Mouse (Mus musculus) midbrain, postnatal 0 days (tissue): ENCODE results near the gene Gng7. TPM values are rescaled to one million over a fixed set of nuclear protein-coding genes. Genes with fewer than 3 reads are reported as not detected.
A peak's percentile ranks its signal among the peaks of the same experiment; 100 is the strongest.

Source experiments
- ATAC-seq: fragments of 200-750 bp; cut with Nextera tagmentation; 2 replicates; pipeline ENCODE4 v1.8.0; 2017; ENCODE audit warnings: moderate number of reproducible peaks, mild to moderate bottlenecking, moderate TSS enrichment, moderate library complexity; ENCODE audit not compliant: low FRiP score
- DNase-seq: peaks from one replicate; pipeline ENCODE4 v3.0.0-alpha.2; 2015; ENCODE audit warnings: low spot score
- H3K27ac ChIP-seq: fragments of 300-500 bp; sonication (generic); 2 replicates; pipeline ENCODE4 v1.5.1; 2014; ENCODE audit warnings: low read depth, mild to moderate bottlenecking, low read length, mixed read lengths
- H3K27me3 ChIP-seq: fragments of 300-500 bp; sonication (generic); 2 replicates; pipeline ENCODE4 v1.6.1; 2014; ENCODE audit warnings: low read length, control low read depth, mixed read lengths; ENCODE audit not compliant: insufficient read depth
- H3K36me3 ChIP-seq: fragments of 300-500 bp; sonication (generic); 2 replicates; pipeline ENCODE4 v1.6.1; 2014; ENCODE audit warnings: low read length, control low read depth, mixed read lengths; ENCODE audit not compliant: insufficient read depth
- H3K4me1 ChIP-seq: fragments of 300-500 bp; sonication (generic); 2 replicates; pipeline ENCODE4 v1.6.1; 2014; ENCODE audit warnings: mild to moderate bottlenecking, control low read depth, antibody characterized with exemption, low read length, mixed read lengths; ENCODE audit not compliant: insufficient read depth
- H3K4me2 ChIP-seq: fragments of 300-500 bp; sonication (generic); 2 replicates; pipeline ENCODE4 v1.6.1; 2014; ENCODE audit warnings: low read depth, mild to moderate bottlenecking, low read length, mixed read lengths; ENCODE audit not compliant: poor library complexity, severe bottlenecking
- H3K4me3 ChIP-seq: fragments of 300-500 bp; sonication (generic); 2 replicates; pipeline ENCODE4 v1.5.1; 2014; ENCODE audit warnings: low read depth, mild to moderate bottlenecking, low read length, moderate library complexity
- H3K9ac ChIP-seq: fragments of 300-500 bp; sonication (generic); replicated peaks from 2 replicates; pipeline ENCODE4 v1.6.1; 2014; ENCODE audit warnings: mild to moderate bottlenecking, low read length, moderate library complexity, mixed read lengths; ENCODE audit not compliant: poor library complexity, severe bottlenecking
- H3K9me3 ChIP-seq: fragments of 300-500 bp; sonication (generic); 2 replicates; pipeline ENCODE4 v1.6.1; 2016; ENCODE audit warnings: low read length, control low read depth
- CTCF ChIP-seq: IDR thresholded peaks from 2 replicates; pipeline ENCODE4 v1.5.1; 2016; ENCODE audit warnings: antibody characterized with exemption, mild to moderate bottlenecking
- WGBS: fragments of 180-500 bp; shearing (Covaris S2); extraction: QIAGEN DNeasy Blood & Tissue Kit; methylation state at CpG from one replicate; pipeline ENCODE4 v1.1.7; 2014; 5-methylcytosine and 5-hydroxymethylcytosine counted together
- polyA plus RNA-seq: library from polyadenylated mRNA; unstranded; fragments of >200 nt; fragmentation: Nextera tagmentation; extraction: Ambion mirVana; gene quantifications from 2 replicates; pipeline ENCODE4 v1.2.1, GENCODE M21; 2015
- total RNA-seq: library from RNA; depleted of rRNA; stranded (reverse); fragments of >200 nt; gene quantifications from 2 replicates; pipeline ENCODE4 v1.2.3, GENCODE M21; 2014

Gene Gng7
- total and polyA plus RNA-seq, 2 experiments from 2014 or later, result 29.5 to 40.7 TPM

DNA sequence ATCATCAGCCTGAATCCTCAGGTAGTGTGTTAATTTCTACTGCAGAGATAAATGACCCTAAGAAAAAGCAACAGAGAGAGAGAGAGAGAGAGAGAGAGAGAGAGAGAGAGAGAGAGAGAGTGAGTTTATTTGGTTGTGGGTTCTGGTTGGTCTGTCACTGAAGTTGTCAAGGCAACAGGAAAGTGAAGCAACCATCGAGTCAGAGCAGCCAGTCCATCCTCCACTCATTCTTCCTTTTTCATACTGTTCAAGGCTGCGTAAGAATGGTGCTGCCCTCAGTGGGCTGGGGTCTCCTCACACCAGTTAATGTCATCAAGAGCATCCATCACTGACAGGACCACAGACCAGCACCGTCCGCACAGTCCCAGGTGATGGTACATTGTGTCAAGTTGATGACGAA, 70.5 kb downstream of the Gng7 start:
- WGBS, result 87% methylated on average over 5 of the region's 5 CpGs
- Histone ChIP-seq H3K4me3 (no peak overlapping the region), H3K27ac (no peak overlapping the region), H3K9ac (no peak overlapping the region), H3K4me2 (no peak overlapping the region), H3K9me3 (no peaks in the 10 kb centered on the region), H3K27me3 (no peaks in the 10 kb centered on the region), H3K36me3 (no peaks in the 10 kb centered on the region), H3K4me1 (peaks cover 8% of the 10 kb centered on the region; the same call in 1 of the 2 replicates)
- ATAC-seq (no peak), DNase-seq (no peak)
- TF ChIP-seq CTCF, result no peak

DNA sequence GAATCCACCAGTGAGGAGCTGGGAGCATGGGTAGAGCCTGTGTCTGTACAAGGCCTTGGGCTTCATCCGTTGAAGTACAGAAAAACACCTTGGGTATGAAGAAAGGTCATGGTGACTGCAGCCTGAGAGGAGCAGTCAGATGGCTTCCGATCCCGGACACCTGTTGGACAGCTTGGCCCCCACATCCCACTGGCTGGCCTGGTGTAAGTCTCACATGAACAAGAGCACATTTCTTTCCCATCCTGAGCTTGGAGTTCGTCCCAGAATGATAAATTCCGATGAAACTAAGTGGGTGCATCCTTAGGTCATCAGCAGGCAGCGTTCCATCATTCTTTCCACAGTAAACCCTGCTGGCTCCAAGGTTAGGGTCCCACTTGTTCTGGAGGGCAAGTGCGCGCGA, 71.0 kb downstream of the Gng7 start:
- 85% methylated on average over 9 of the region's 9 CpGs for WGBS
- no peak for TF ChIP-seq CTCF
- Histone ChIP-seq H3K27me3 (no peaks in the 10 kb centered on the region), H3K4me2 (no peak overlapping the region), H3K27ac (no peak overlapping the region), H3K36me3 (no peaks in the 10 kb centered on the region), H3K4me1 (peaks cover 8% of the 10 kb centered on the region; the same call in 1 of the 2 replicates), H3K9ac (no peak overlapping the region), H3K4me3 (no peak overlapping the region), H3K9me3 (no peaks in the 10 kb centered on the region)
- DNase-seq (no peak), ATAC-seq (no peak)

DNA sequence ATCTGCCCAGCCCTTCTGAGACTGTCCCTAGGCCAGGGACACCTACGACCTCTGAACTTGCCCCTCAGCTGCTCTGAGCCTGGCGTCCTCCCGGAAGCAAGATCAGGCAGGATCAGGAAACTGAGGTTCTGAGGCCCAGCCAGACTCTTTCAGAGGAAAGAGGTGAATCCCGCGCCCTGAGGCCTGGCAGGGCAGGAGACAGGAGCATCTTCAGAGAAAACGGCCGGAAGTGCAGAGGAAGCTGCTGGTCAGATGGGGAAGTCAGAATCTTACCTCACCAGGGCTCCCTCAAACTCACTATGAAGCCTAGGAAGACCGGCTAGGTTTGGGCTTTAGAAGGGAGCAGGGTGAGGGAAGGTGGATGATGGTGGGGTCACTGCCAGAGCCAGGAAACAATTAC, 71.8 kb downstream of the Gng7 start:
- no peaks in the 10 kb centered on the region for H3K36me3 ChIP-seq
- peaks cover 8% of the 10 kb centered on the region; the same call in 1 of the 2 replicates for H3K4me1 ChIP-seq
- no peak overlapping the region for H3K4me3 ChIP-seq
- DNase-seq (no peak), ATAC-seq (no peak)
- no peak overlapping the region for H3K27ac ChIP-seq
- H3K9ac ChIP-seq, result no peak overlapping the region
- no peak overlapping the region for H3K4me2 ChIP-seq
- H3K9me3 ChIP-seq, result no peaks in the 10 kb centered on the region
- no peaks in the 10 kb centered on the region for H3K27me3 ChIP-seq
- no peak for TF ChIP-seq CTCF
- 70% methylated on average over 8 of the region's 8 CpGs for WGBS

DNA sequence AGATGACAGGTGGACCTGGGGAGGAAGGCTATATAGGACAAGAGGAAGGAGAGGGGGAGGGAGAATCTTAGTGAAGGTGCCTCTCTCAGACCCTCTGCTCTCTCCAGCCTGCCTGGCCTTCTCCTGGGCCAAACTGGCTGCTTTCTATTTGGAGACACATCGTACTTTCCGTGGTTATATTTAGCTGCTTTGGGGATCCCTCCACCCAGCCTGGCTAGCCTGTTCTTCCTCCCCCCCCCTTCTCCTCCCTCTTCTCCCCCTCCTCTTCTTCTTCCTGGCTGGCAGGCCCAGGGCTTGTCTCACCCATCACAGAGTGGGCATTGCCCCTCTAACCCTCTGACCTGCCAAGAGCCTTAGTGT, 73.8 kb downstream of the Gng7 start:
- no peak for TF ChIP-seq CTCF
- Histone ChIP-seq H3K9ac (peak overlapping the region; percentile 3; the same call in 1 of the 2 replicates), H3K27ac (no peak overlapping the region), H3K4me2 (no peak overlapping the region), H3K4me1 (peaks cover 16% of the 10 kb centered on the region), H3K36me3 (no peaks in the 10 kb centered on the region), H3K9me3 (no peaks in the 10 kb centered on the region), H3K4me3 (no peak overlapping the region), H3K27me3 (peaks cover 14% of the 10 kb centered on the region)
- 72% methylated on average over 2 of the region's 2 CpGs for WGBS
- DNase-seq (no peak), ATAC-seq (no peak)

DNA sequence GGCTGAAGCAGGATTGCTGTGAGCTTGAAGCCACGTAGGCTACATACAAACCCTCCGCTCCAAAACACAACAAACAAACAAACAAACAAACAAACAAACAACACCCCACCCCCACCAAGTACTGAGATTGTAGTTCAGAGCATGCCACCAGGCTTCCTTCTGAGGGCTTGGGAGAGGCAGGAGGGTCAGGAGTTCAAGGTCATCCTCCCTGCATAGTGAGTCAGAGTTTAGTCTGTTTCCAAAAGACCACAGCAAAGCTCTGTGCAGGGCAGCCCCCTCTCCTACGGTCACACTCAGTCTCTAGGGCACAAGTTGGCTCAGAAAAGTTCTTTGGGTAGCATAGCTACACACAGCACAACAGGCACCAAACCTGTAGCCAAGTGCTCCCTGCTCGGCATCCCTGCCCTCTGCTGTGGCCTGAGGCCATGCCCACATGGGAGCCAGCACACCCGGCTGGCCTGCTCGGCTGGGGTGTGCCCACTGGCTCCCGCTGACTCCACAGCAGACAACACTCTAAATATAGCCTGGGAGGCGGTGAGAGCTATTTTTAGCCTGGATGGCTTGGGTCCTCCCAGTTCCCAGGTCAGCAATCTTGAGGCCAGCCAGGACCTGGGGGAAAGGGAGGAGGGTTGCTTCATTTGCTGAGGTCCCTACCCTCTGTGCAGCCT, 74.3 kb downstream of the Gng7 start:
- WGBS, result 52% methylated on average over 8 of the region's 8 CpGs
- no peak for ATAC-seq
- Histone ChIP-seq H3K27me3 (peaks cover 17% of the 10 kb centered on the region), H3K27ac (peak overlapping the region; percentile 65), H3K9me3 (no peaks in the 10 kb centered on the region), H3K36me3 (no peaks in the 10 kb centered on the region), H3K4me2 (peak overlapping the region; percentile 53), H3K9ac (peak overlapping the region; percentile 29), H3K4me1 (peaks cover 17% of the 10 kb centered on the region), H3K4me3 (peak overlapping the region; percentile 31)
- TF ChIP-seq CTCF, result no peak
- no peak for DNase-seq

DNA sequence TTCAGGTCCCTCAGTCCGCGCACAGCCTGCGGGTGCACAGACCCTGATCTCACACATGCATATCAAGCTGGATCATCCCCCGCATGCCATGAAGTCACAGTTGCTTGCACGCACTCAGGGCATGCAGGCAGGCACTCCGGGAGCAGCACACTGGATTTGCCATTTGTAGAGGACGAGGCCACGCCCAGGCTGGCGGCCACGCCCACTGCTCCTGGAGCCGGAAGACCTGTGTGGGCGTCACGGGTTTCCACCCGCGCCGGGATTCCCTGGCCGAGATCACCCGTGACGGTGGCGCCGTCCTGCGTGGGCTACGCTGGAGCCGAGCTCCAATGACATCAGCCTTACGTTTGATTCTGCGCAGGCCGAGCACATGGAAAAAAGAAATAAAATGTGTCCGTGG, 75.1 kb downstream of the Gng7 start:
- Histone ChIP-seq H3K4me2 (peak overlapping the region; percentile 53), H3K4me3 (peak overlapping the region; percentile 31), H3K27me3 (peaks cover 23% of the 10 kb centered on the region), H3K36me3 (no peaks in the 10 kb centered on the region), H3K27ac (peak overlapping the region; percentile 65), H3K9ac (peak overlapping the region; percentile 29; the same call in 1 of the 2 replicates), H3K9me3 (no peaks in the 10 kb centered on the region), H3K4me1 (peaks cover 17% of the 10 kb centered on the region)
- WGBS, result 2% methylated on average over 28 of the region's 28 CpGs
- TF ChIP-seq CTCF, result no peak
- DNase-seq, result peak; percentile 74
- peak; percentile 79 for ATAC-seq
